Mouse (Mus musculus): Measurements from ENCODE around the gene Glis1.

DNA sequence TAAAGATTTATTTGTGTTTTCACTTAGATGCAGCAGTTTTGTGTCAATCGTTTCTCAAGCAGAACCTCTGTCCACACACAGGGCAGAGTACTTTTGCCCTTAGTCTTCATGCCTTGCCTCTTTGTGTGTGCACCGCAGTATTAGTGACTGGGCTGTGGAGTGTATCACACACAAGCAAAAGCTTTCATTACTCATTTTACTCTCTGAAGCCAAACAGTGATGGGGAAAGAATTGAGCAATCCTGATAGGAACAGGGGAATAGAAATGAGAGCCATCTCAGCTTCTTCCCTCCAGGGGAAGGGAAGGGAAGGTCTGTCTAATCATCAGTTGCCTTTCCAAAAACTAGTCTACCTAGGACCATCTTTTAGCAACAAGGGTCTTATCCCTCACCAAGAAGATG, 40.6 kb upstream of the Glis1 start:
- TF ChIP-seq CTCF (IDR thresholded peaks at IDR 0.05; ENCODE audit: control insufficient read depth, insufficient read depth, insufficient read length) (no peak), MAX (IDR thresholded peaks at IDR 0.05) (no peak), MYOG (IDR thresholded peaks at IDR 0.05; ENCODE audit: control insufficient read depth, extremely low read depth, insufficient read length) (no peak), CEBPB (IDR thresholded peaks at IDR 0.05; ENCODE audit: low read depth) (no peak)
